ENCODE assay signal across 17 mouse cellular contexts in the genomic region with DNA sequence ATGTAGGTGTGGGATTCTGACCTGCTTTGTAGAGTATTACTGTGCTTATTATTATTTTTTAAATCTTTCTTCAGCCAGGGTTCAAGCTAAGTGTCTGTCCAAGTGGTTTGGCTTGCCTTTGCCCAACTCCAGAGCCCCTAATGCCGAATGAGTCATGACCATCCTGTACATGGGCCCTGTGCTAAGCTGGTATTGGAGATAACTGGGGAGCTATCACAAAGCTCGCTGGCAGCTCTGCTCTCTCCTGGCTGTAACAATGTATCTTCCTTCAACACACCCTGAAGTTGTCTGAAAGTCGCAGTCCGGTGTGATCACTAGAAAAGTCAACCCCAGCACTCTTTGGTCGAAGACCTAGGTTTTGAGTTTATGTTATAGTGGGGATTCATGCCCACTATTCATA.
"Had no signal": no experiment of that assay in that cellular context is flagged by ENCODE, and none has a peak within 500 bp of the region (broad histone marks: within the 10 kb centered on the region; RNA-seq: fewer than 3 reads in every experiment).

No protein-coding gene starts in this region.

- H3K27ac ChIP-seq: layer of hippocampus, adult 2 months; limb, embryonic 12.5 days; midbrain, embryonic 12.5 days; neural tube, embryonic 13.5 days had no signal

- H3K9me3 ChIP-seq: limb, embryonic 12.5 days; megakaryocyte, embryonic 14.5 days; midbrain, embryonic 12.5 days; neural tube, embryonic 13.5 days had no signal

- H3K9ac ChIP-seq: limb, embryonic 12.5 days; lung, embryonic 14.5 days; midbrain, embryonic 12.5 days; neural tube, embryonic 13.5 days had no signal

- H3K4me3 ChIP-seq: layer of hippocampus, adult 2 months; limb, embryonic 12.5 days; megakaryocyte, embryonic 14.5 days; midbrain, embryonic 12.5 days; neural tube, embryonic 13.5 days had no signal

- H3K36me3 ChIP-seq: limb, embryonic 12.5 days; midbrain, embryonic 12.5 days; neural tube, embryonic 13.5 days had no signal

- H3K4me1 ChIP-seq: megakaryocyte, embryonic 14.5 days; midbrain, embryonic 12.5 days; neural tube, embryonic 13.5 days had no signal

- DNase-seq: kidney, adult 18-20 months; kidney, postnatal 10 days; kidney, postnatal 4 days; lung, embryonic 14.5 days; lung, postnatal 10 days; lung, postnatal 4 days; right cerebral cortex, postnatal 4 days; spleen, adult 18-20 months; thymus, adult 18-20 months; thymus, postnatal 14 days had no signal

- H3K27me3 ChIP-seq: limb, embryonic 12.5 days; megakaryocyte, embryonic 14.5 days; midbrain, embryonic 12.5 days; neural tube, embryonic 13.5 days had no signal

- H3K4me2 ChIP-seq: limb, embryonic 12.5 days; lung, embryonic 14.5 days; midbrain, embryonic 12.5 days; neural tube, embryonic 13.5 days had no signal

- ATAC-seq: inflammation-experienced regulatory T-cells, adult 6 months; midbrain, embryonic 16.5 days had no signal
